Mouse (Mus musculus) embryonic fibroblast, embryonic 13.5 days (primary cell): ENCODE data around the gene Epb41l1.

ENCODE experiments used
- CTCF ChIP-seq: IDR thresholded peaks from 2 replicates; pipeline ENCODE4 v1.5.1; 2011; ENCODE audit warnings: mild to moderate bottlenecking, control low read depth, low read length, moderate library complexity, borderline replicate concordance; ENCODE audit not compliant: insufficient read depth
- POLR2A ChIP-seq: IDR thresholded peaks from 2 replicates; pipeline ENCODE4 v1.6.1; 2011; ENCODE audit warnings: low read depth, mild to moderate bottlenecking, control low read depth, low read length, moderate library complexity

- no peak for TF ChIP-seq POLR2A
- no peak for TF ChIP-seq CTCF
Measured at GRCm38 (mm10) chr2:156566512-156566911, 145.8 kb downstream of the Epb41l1 start.
